Mouse (Mus musculus) ES-Bruce4 (cell line): Measurements from ENCODE around the gene Ubxn11. TPM values are rescaled to one million over a fixed set of nuclear protein-coding genes. Genes with fewer than 3 reads are reported as not detected.

Experiments used
- H3K27ac ChIP-seq: 2 replicates; pipeline ENCODE4 v1.5.1; 2012; ENCODE audit warnings: low read length, inconsistent platforms; ENCODE audit not compliant: insufficient read depth
- H3K27me3 ChIP-seq: 2 replicates; pipeline ENCODE4 v1.6.1; 2012; ENCODE audit warnings: mild to moderate bottlenecking, low read length, inconsistent platforms; ENCODE audit not compliant: control insufficient read depth, poor library complexity, insufficient read depth, severe bottlenecking
- H3K36me3 ChIP-seq: 2 replicates; pipeline ENCODE4 v1.6.1; 2012; ENCODE audit warnings: inconsistent platforms, mild to moderate bottlenecking, low read length, moderate library complexity; ENCODE audit not compliant: control insufficient read depth, poor library complexity, insufficient read depth, severe bottlenecking
- H3K4me1 ChIP-seq: one replicate; pipeline ENCODE4 v1.8.1; 2011; ENCODE audit warnings: low read length; ENCODE audit not compliant: control insufficient read depth, insufficient read depth
- H3K4me3 ChIP-seq: 2 replicates; pipeline ENCODE4 v1.5.1; 2011; ENCODE audit warnings: low read depth, mild to moderate bottlenecking, low read length
- H3K9ac ChIP-seq: 2 replicates; pipeline ENCODE4 v1.6.1; 2012; ENCODE audit warnings: low read depth, mild to moderate bottlenecking, inconsistent platforms; ENCODE audit not compliant: poor library complexity, severe bottlenecking
- H3K9me3 ChIP-seq: replicated peaks from 2 replicates; pipeline ENCODE4 v1.6.1; 2012; ENCODE audit warnings: mild to moderate bottlenecking, low read length, inconsistent platforms; ENCODE audit not compliant: control insufficient read depth, poor library complexity, insufficient read depth, severe bottlenecking
- CTCF ChIP-seq: IDR thresholded peaks from one replicate; pipeline ENCODE4 v1.8.1; 2011; ENCODE audit warnings: low read depth, low read length
- EP300 ChIP-seq: IDR thresholded peaks from 2 replicates; pipeline ENCODE4 v1.6.1; 2011; ENCODE audit warnings: low read depth, low read length; ENCODE audit not compliant: insufficient read depth
- POLR2A ChIP-seq: IDR thresholded peaks from one replicate; pipeline ENCODE4 v1.8.1; 2011; ENCODE audit warnings: low read length; ENCODE audit not compliant: insufficient read depth
- polyA plus RNA-seq: library from polyadenylated mRNA; stranded (reverse); fragments of >200 nt; gene quantifications from 2 replicates; pipeline ENCODE4 v1.2.4, GENCODE M21; 2011; ENCODE audit warnings: low read depth; ENCODE audit not compliant: missing spikeins, insufficient read depth, insufficient read length

The Ubxn11 gene
- polyA plus RNA-seq, 1 experiment = 11.6 TPM

GRCm38 (mm10) chr4:134119042-134119441 lies 16.7 kb downstream of the Ubxn11 start:
- Histone ChIP-seq H3K4me1 (peaks cover 28% of the 10 kb centered on the region), H3K9me3 (no peaks in the 10 kb centered on the region), H3K27ac (peak overlapping the region; percentile 96), H3K36me3 (no peaks in the 10 kb centered on the region), H3K4me3 (peak overlapping the region; percentile 25), H3K27me3 (no peaks in the 10 kb centered on the region), H3K9ac (peak overlapping the region; percentile 26)
- no peak for TF ChIP-seq POLR2A
- TF ChIP-seq CTCF = no peak
- TF ChIP-seq EP300 = no peak; the same call in 1 of the 2 replicates

- H3K27ac ChIP-seq = peak overlapping the region; percentile 96
- no peaks in the 10 kb centered on the region for H3K9me3 ChIP-seq
- peak overlapping the region; percentile 26 for H3K9ac ChIP-seq
- H3K4me1 ChIP-seq = peaks cover 30% of the 10 kb centered on the region
- no peaks in the 10 kb centered on the region for H3K27me3 ChIP-seq
- H3K4me3 ChIP-seq = peak overlapping the region; percentile 25
- no peaks in the 10 kb centered on the region for H3K36me3 ChIP-seq
- TF ChIP-seq EP300 = peak; percentile 58; the same call in 1 of the 2 replicates
- TF ChIP-seq CTCF = peak; percentile 86
- TF ChIP-seq POLR2A = no peak
These were observed 17.3 kb downstream of the Ubxn11 start for GRCm38 (mm10) chr4:134119644-134120043.

- no peaks in the 10 kb centered on the region for H3K27me3 ChIP-seq
These were observed 17.9 kb downstream of the Ubxn11 start for GRCm38 (mm10) chr4:134120192-134120805.

GRCm38 (mm10) chr4:134120916-134121315 lies 18.5 kb downstream of the Ubxn11 start:
- no peak overlapping the region for H3K4me3 ChIP-seq
- H3K36me3 ChIP-seq = no peaks in the 10 kb centered on the region
- 0 out of 2 replicates have a peak overlapping the region, but pooled peaks have one; percentile 15 for H3K9ac ChIP-seq
- TF ChIP-seq CTCF (no peak), EP300 (no peak), POLR2A (no peak)
- H3K27ac ChIP-seq = peak overlapping the region; percentile 22; the same call in 1 of the 2 replicates
- H3K27me3 ChIP-seq = no peaks in the 10 kb centered on the region
- peaks cover 29% of the 10 kb centered on the region for H3K4me1 ChIP-seq
- no peaks in the 10 kb centered on the region for H3K9me3 ChIP-seq

More at GRCm38 (mm10) chr4:134120192-134120805, 17.9 kb downstream of the Ubxn11 start:
- peaks cover 29% of the 10 kb centered on the region for H3K4me1 ChIP-seq
- H3K36me3 ChIP-seq = no peaks in the 10 kb centered on the region
- peak overlapping the region; percentile 26 for H3K9ac ChIP-seq
- TF ChIP-seq EP300 (no peak), POLR2A (no peak), CTCF (no peak)
- H3K4me3 ChIP-seq = no peak overlapping the region
- peak overlapping the region; percentile 60 for H3K27ac ChIP-seq
- H3K9me3 ChIP-seq = no peaks in the 10 kb centered on the region

- Histone ChIP-seq H3K9me3 (no peaks in the 10 kb centered on the region), H3K27me3 (no peaks in the 10 kb centered on the region), H3K4me3 (no peak overlapping the region), H3K27ac (peak overlapping the region; percentile 22), H3K4me1 (peaks cover 29% of the 10 kb centered on the region), H3K36me3 (no peaks in the 10 kb centered on the region), H3K9ac (0 out of 2 replicates have a peak overlapping the region, but pooled peaks have one; percentile 15)
- 0 out of 2 replicates have a peak, but pooled peaks have one; percentile 26 for TF ChIP-seq EP300
- no peak for TF ChIP-seq CTCF
- TF ChIP-seq POLR2A = no peak
These were observed 19.2 kb downstream of the Ubxn11 start for GRCm38 (mm10) chr4:134121571-134121970.

- no peak overlapping the region for H3K9ac ChIP-seq
- H3K27ac ChIP-seq = peak overlapping the region; percentile 64
- H3K27me3 ChIP-seq = no peaks in the 10 kb centered on the region
- no peak overlapping the region for H3K4me3 ChIP-seq
- peak; percentile 96 for TF ChIP-seq EP300
- no peak for TF ChIP-seq POLR2A
- peaks cover 29% of the 10 kb centered on the region for H3K4me1 ChIP-seq
- no peaks in the 10 kb centered on the region for H3K36me3 ChIP-seq
- H3K9me3 ChIP-seq = no peaks in the 10 kb centered on the region
These were observed 19.9 kb downstream of the Ubxn11 start for GRCm38 (mm10) chr4:134122281-134122680.
